Mouse (Mus musculus): Measurements from ENCODE around the gene Wnt6.
"Not testable (repeated sequence)": the region's sequence is repeated elsewhere in the genome, so short reads cannot be mapped to it uniquely, and the experiment has no call there.

The Wnt6 gene

DNA sequence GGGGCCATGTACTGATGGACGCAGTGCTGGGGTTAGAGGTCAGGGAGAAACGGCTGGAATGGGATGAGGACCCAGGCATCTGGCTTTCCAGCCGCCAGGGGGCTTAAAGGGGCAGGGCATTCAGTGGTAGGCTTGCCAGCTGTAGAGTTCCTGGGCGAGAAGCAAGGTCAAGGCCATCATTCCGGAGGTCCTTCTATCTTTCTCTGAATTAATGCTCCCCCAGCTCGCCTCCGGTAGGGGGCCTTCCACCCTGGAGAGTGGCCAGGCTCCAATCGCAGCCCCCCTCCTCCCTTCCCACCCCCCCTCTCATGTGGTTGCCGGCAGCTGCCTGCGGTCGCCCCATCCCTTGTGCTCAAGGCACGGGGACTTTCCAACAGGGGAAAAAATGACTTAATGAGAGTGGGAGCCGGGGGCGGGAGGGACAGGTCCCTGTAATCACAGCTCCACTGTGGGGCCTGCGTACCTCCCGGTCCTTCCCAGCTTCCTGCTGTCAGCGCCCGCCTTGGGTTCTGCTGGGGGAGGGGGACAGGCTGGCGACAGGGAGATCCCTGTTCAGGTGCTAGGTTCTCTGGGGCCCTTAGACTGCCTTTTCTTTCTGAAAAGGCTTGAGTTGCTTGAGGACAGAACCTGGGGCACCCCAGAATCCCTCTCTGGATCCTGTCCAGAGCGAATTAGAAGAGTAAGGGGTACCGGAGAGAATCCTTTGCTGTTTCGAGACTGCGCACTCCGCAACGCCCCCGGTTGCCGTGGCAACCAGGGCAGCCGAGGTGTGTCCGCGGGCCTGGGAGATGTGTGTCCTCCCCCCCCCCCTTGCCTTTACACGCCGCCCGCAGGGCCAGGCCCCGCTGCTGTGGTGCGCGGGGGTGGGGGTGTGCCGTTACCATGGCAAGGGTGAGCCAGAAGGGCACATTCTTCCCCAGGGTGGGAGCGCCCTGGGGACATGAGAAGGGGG, 34.9 kb downstream of the Wnt6 start:
- DNase-seq (ENCODE audit: low spot score): no peak

DNA sequence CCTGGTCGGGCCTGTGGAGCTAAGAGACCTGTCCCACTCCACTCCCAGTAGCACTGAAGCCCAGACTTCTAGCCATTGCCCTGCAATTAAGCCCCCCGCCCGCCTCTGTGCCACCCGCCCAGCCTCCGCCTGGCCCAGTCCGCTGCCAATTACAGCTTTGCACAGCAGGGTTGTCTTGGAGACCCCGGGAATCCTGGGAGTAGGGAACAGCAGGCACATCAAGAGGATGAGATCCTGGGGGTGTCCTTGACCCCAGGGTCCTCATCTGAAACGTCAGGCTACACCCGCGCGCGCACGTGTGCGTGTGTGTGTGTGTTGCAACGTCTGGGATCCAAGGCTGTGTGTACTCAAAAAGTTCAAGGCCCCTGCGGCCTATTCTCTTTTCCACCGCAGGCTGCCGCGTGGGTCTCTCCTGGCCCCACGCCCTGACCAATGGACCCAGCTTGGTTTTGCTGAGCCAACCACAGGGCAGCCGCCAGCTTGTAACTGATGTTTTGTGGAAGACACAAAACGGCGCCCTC, 35.9 kb downstream of the Wnt6 start:
- no peak for DNase-seq (ENCODE audit: low spot score)

DNA sequence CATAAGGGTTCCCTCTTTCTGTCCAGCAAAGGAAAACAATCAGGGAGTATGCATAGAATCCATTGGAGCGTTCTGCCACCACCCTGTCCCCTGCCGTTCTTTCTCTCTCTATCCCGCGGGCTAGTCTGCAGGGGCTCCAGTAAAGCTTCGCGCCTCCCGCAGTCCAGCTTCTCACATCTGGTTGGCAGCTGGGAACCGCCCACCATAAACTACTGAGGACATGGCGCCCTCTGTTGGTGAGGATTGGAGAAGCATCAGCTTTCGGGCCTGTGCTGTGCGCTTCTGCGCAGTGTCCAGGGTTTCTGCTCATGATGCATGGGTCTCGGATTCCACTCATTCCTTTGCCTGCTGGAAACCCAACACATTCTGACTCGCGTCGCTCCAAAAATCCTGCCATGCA, 36.4 kb downstream of the Wnt6 start:
- DNase-seq (ENCODE audit: low spot score): peak; percentile 80

DNA sequence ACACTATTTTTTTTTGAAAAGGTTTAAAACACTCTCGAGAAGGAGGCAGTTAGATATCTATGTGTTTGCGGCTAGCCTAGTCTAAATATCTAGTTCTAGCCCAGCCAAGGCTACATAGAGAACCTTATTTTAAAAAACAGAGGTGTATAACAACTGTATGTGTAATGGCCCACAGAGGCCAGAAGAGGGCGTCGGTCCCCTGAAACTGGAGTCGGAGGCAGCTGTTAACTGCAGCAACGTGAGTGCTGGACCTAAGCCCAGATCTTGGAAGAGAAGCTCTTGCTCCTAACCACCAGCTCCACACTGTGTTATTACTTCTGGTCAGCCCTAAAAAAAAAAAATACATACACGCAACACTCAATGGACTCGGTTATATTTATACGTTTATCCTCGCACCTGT, 37.3 kb downstream of the Wnt6 start:
- DNase-seq (ENCODE audit: low spot score): no peak

DNA sequence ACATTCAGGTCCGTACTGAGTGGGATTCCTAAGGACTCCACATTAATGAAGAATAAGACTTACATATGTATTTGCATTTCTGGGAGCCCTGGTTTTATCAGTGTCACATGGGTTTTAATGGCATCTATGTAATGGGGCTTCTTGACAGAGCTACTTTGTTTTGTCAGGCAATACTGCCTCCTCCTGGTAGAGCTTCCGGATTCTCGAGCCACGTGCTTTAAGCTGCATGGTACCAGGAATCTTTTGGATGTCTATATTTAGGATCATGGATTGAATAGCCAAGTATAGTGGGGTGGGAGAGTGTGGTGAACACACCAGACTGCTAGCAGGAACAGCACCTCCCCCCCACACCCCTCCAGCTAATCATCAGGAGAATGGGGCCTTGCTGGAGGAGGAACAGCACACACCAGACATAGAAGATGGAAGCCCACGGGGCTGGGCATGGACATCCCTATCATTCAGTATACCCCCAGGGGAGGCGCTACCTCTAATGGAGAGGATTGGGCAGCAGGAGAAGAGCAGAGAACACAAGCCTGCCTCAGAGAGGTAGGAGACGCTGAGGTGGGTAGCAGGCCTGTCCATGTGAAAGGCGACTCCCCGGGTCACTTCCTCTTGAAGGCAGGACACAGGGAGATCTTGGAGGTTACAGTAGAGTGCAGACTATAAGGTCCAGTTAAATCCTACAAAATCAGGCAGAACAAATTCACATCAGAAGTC, 43.4 kb downstream of the Wnt6 start:
- peak; percentile 15 for DNase-seq (ENCODE audit: low spot score)

DNA sequence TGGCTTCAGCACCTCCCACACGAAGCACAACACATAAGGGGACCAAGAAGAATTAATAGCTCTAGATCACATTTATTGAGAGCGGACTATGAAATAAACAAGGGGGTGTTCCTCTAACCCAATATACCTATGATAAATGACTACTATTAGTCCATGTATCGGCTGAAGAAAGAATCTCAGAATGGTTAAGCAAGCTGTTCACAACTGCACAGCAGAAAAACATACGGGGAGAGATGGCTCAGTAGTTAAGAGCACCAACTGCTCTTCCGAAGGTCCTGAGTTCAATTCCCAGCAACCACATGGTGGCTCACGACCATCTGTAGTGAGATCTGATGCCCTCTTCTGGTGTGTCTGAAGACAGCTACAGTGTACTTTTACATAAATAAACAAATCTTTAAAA, 44.3 kb downstream of the Wnt6 start:
- not testable (repeated sequence) for DNase-seq (ENCODE audit: low spot score)

DNA sequence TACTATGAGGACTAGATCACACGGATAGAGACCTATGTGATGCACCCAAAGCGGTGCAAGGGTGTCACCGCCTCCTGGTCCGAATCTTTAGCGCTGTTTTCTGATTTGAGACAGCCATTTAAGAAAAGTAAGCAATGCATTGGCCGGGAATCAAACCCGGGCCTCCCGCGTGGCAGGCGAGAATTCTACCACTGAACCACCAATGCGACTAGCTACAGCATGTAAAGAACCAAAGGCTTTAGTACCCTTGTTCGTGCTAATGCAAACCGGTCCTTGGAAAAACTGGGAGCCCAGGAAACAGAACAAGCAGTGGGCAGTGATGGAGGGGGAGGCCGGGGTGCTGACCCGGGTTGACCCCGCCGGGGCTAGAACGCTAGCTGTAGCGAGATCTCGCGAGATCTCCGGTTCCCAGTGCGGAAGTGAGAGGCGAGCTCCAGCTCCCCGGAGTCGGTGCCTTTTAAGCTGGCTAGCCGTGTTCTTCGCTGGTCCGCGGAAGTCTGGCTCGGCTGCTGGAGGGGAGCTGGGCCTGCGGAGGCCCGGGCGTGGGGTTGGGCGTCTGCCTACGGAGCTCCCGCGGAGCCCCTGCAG, 45.0 kb downstream of the Wnt6 start:
- DNase-seq (ENCODE audit: low spot score): peak; percentile 90

DNA sequence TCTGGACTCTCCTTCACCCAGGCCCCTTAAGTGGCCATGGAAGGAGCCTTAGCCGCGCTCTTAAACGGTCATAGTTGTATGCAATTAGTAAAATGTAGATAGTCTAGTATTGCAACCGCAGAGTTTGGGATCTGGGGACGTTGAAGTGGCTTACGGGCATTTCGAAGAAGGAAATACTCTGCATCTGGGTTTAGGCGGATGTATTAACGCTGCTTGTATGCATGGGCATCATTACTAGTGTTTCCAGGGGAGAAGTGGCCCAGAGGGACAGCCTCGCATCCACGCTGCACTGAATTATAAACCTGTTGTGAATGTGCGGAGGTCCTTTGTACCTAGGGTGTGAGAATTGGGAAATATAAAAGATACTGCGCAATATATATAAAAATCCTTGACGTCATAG, 45.5 kb downstream of the Wnt6 start:
- DNase-seq (ENCODE audit: low spot score): no peak

DNA sequence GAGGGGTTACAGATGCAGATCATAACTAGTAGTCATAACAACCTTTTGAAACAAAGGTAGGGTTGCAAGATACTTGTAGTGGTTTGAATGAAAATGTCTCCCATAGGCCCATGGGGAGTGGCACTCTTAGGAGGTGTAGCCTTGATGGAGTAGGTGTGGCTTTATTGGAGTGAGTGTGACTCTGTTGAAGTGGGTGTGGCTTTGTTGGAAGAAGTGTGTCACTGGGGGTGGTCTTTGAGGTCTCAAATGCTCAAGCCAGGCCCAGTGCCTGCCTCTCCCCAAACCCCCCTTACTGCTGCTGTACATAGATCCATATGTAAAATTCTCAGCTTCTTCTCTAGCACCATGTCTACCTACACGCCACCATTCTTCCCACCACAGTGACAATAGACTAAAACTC, 46.8 kb downstream of the Wnt6 start:
- no peak for DNase-seq (ENCODE audit: low spot score)

DNA sequence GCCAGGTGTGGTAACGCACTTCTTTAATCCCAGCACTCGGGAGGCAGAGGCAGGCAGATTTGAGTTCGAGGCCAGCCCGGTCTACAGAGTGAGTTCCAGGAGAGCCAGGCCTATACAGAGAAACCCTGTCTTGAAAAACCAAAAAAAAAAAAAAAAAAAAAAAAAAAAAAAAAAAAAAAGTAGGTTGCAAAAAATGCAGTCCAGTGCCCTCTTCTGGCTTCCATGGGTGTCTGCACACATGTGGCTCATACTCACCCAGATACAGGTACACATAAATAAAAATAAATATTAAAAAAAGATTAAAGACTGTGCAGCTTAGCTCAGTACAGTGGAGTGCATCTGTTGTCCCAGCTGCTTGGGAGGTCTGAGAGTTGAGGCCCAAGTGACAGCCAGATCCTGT, 51.9 kb downstream of the Wnt6 start:
- not testable (repeated sequence) for DNase-seq (ENCODE audit: low spot score)

DNA sequence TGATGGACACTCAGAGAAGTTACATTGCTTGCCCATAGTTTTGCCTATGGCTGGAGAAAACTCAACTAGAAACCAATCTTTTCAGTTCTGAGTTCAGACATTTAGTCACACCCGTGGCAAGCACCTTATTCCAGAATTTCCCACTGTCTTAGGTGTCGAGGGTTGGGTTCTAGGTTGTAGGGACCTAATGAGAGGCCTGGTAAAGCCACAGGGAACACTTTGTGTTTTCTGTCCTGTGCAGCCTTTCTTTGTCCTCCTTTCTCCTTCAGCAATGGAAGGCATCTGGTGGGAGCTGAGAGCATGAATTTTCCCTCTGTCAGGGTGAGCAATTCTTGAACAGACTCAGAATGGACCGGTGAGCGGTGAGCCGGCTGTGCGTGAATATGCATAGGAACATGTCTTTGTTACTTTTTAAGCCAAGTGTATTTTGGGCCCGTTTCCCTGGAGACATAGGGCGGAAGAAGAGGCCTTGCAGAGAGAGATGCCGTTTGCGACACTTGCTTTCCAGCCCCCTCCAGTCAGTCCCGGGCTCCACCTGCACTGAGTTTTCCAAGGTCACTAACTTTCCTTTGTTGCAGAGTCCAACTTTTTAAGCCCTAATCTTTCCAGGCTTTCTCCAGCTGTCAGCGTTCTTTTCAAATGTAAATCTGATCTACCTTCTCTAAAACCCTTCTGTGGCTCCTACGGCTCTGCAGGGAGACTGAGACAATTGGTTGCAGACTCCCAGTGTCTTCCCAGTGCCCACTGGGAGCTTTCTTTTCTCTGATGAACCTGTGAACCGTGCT, 53.0 kb downstream of the Wnt6 start:
- DNase-seq (ENCODE audit: low spot score): no peak

DNA sequence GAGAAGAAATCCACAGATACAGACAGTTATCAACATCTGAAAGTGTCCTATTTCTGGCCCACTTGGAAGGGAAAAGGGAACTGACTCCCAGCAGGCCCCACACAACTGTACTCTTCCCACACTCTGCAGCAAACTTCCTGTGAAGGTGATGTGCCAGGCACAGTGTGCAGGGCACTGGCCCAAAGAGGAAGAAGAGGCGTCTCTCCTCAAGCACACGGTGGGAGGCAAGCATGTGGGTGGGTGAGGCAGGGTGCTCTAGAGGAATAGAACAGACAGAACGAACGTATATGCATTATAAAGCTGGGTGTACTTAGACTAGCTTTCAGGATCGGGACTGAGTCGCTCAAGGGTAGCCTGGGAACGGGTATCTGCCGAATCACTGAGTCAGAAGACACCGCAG, 58.4 kb downstream of the Wnt6 start:
- DNase-seq (ENCODE audit: low spot score): no peak

DNA sequence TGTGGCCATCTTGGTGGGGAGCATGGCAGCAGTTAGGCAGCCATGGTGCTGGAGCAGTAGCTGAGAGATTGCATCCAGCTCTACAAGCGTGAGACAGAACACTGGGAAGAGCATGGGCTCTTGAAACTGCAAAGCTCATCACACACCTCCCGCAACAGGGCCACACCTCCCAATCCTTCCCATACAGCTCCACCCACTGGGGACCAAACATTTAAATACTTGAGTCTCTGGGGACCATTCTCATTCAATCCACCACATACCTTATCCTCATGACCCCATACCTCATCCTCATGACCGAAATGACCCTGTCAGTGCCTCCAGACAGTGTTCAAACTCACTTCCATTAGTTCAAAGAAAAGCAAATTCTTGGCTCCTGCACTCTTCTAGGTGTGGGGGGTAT, 61.6 kb downstream of the Wnt6 start:
- DNase-seq (ENCODE audit: low spot score): no peak

All from adipocyte (in vitro differentiated cells).